Mouse (Mus musculus) heart, embryonic 14.5 days (tissue): ENCODE results near the gene Col15a1. TPM values are rescaled to one million over a fixed set of nuclear protein-coding genes. Genes with fewer than 3 reads are reported as not detected.

Source experiments
- ATAC-seq: fragments of 200-750 bp; cut with Nextera tagmentation; 2 replicates; pipeline ENCODE4 v1.8.0; 2017; ENCODE audit warnings: low read depth, moderate TSS enrichment; ENCODE audit not compliant: insufficient number of reproducible peaks, insufficient read depth, low FRiP score
- H3K27ac ChIP-seq, 2 experiments: fragments of 200-500 bp in 1 of 2; fragments of 300-500 bp in 1 of 2; sonication (generic) in 1 of 2; replicated peaks in 1 of 2; 2 replicates each; pipeline ENCODE4 v1.5.1; 2012 to 2014; ENCODE audit warnings: low read depth in 2 of 2, low read length in 2 of 2, control low read depth in 1 of 2, mild to moderate bottlenecking in 1 of 2, mixed read lengths in 1 of 2; ENCODE audit not compliant: control insufficient read depth in 1 of 2, insufficient read depth in 1 of 2
- H3K27me3 ChIP-seq: fragments of 300-500 bp; sonication (generic); 2 replicates; pipeline ENCODE4 v1.6.1; 2014; ENCODE audit warnings: mild to moderate bottlenecking, low read length, control low read depth; ENCODE audit not compliant: control insufficient read depth, insufficient read depth
- H3K36me3 ChIP-seq: fragments of 300-500 bp; sonication (generic); 2 replicates; pipeline ENCODE4 v1.6.1; 2014; ENCODE audit warnings: mild to moderate bottlenecking, control low read depth, low read length, mixed read lengths; ENCODE audit not compliant: control insufficient read depth, insufficient read depth
- H3K4me1 ChIP-seq, 2 experiments: fragments of 200-500 bp in 1 of 2; fragments of 300-500 bp in 1 of 2; sonication (generic) in 1 of 2; 2 replicates each; pipeline ENCODE4 v1.6.1; 2012 to 2014; ENCODE audit warnings: low read length in 2 of 2, control low read depth in 1 of 2, mixed read lengths in 1 of 2; ENCODE audit not compliant: control insufficient read depth in 2 of 2, insufficient read depth in 2 of 2
- H3K4me2 ChIP-seq: fragments of 300-500 bp; sonication (generic); 2 replicates; pipeline ENCODE4 v1.6.1; 2014; ENCODE audit warnings: mild to moderate bottlenecking, low read length
- H3K4me3 ChIP-seq, 2 experiments: fragments of 200-500 bp in 1 of 2; fragments of 300-500 bp in 1 of 2; sonication (generic) in 1 of 2; 2 replicates each; pipeline ENCODE4 v1.5.1; 2012 to 2014; ENCODE audit warnings: low read length in 2 of 2, mild to moderate bottlenecking in 2 of 2, control low read depth in 1 of 2, low read depth in 1 of 2, moderate library complexity in 1 of 2; ENCODE audit not compliant: control insufficient read depth in 1 of 2, insufficient read depth in 1 of 2
- H3K9ac ChIP-seq: fragments of 300-500 bp; sonication (generic); 2 replicates; pipeline ENCODE4 v1.6.1; 2014; ENCODE audit warnings: mild to moderate bottlenecking, low read length
- H3K9me3 ChIP-seq: fragments of 300-500 bp; sonication (generic); 2 replicates; pipeline ENCODE4 v1.6.1; 2016; ENCODE audit warnings: low read length, control low read depth; ENCODE audit not compliant: control insufficient read depth
- WGBS: fragments of 180-500 bp; shearing (Covaris S2); extraction: QIAGEN DNeasy Blood & Tissue Kit; methylation state at CpG from one replicate; pipeline ENCODE4 v1.1.7; 2014; 5-methylcytosine and 5-hydroxymethylcytosine counted together
- polyA plus RNA-seq: library from polyadenylated mRNA; unstranded; fragments of >200 nt; fragmentation: Nextera tagmentation; extraction: Ambion mirVana; gene quantifications from 2 replicates; pipeline ENCODE4 v1.2.1, GENCODE M21; 2014

Gene Col15a1
- polyA plus RNA-seq, result 8.0 and 12.0 TPM in 2 replicates

GRCm38 (mm10) chr4:47207969-47208420, at the start of gene Col15a1:
Gene Col15a1 (plus strand): TSS chr4:47208161.
- Histone ChIP-seq H3K27ac (0 out of 4 replicates have a peak within 1 kb of the TSS, but pooled peaks of 1 of the 2 experiments have one; percentile 14), H3K36me3 (no peaks in the 10 kb centered on the region), H3K4me2 (peak within 1 kb of the TSS; percentile 80), H3K27me3 (peaks cover 50% of the 10 kb centered on the region), H3K9ac (peak within 1 kb of the TSS; percentile 63), H3K4me3 (peak within 1 kb of the TSS; percentile 46 to 51), H3K9me3 (no peaks in the 10 kb centered on the region), H3K4me1 (peaks cover 11 to 24% of the 10 kb centered on the region in 2 experiments)
- no peak for ATAC-seq
- WGBS, result 0% methylated on average over 41 of the region's 45 CpGs

- H3K36me3 ChIP-seq, result no peaks in the 10 kb centered on the region
- H3K9ac ChIP-seq, result no peak overlapping the region
- H3K27ac ChIP-seq, result no peak overlapping the region
- H3K4me2 ChIP-seq, result no peak overlapping the region
- WGBS, result 23% methylated on average over 4 of the region's 4 CpGs
- no peak for ATAC-seq
- H3K9me3 ChIP-seq, result peaks cover 3% of the 10 kb centered on the region
- H3K4me3 ChIP-seq, result no peak overlapping the region
- H3K27me3 ChIP-seq, result no peaks in the 10 kb centered on the region
- H3K4me1 ChIP-seq, result no peaks in the 10 kb centered on the region; a peak in 1 of 4 replicates
Observed at GRCm38 (mm10) chr4:47161103-47161755, 46.7 kb upstream of the Col15a1 start.

GRCm38 (mm10) chr4:47161756-47162587, 46.0 kb upstream of the Col15a1 start:
- 65% methylated on average over 12 of the region's 12 CpGs for WGBS
- Histone ChIP-seq H3K4me3 (no peak overlapping the region), H3K27me3 (no peaks in the 10 kb centered on the region), H3K27ac (0 out of 4 replicates have a peak overlapping the region, but pooled peaks of 1 of the 2 experiments have one; percentile 3), H3K36me3 (no peaks in the 10 kb centered on the region), H3K4me2 (no peak overlapping the region), H3K4me1 (no peaks in the 10 kb centered on the region; a peak in 1 of 4 replicates), H3K9me3 (peaks cover 3% of the 10 kb centered on the region), H3K9ac (no peak overlapping the region)
- ATAC-seq, result no peak

GRCm38 (mm10) chr4:47172314-47172713, 35.6 kb upstream of the Col15a1 start:
- Histone ChIP-seq H3K27me3 (no peaks in the 10 kb centered on the region), H3K27ac (no peak overlapping the region), H3K9me3 (no peaks in the 10 kb centered on the region), H3K36me3 (no peaks in the 10 kb centered on the region), H3K4me3 (no peak overlapping the region), H3K9ac (no peak overlapping the region), H3K4me2 (no peak overlapping the region), H3K4me1 (peaks cover 0 to 7% of the 10 kb centered on the region in 2 experiments; a peak in 2 of 4 replicates)
- WGBS, result 33% methylated on average over 1 of the region's 1 CpGs
- ATAC-seq, result no peak

GRCm38 (mm10) chr4:47177101-47177500, 30.9 kb upstream of the Col15a1 start:
- Histone ChIP-seq H3K4me3 (no peak overlapping the region), H3K4me2 (no peak overlapping the region), H3K36me3 (no peaks in the 10 kb centered on the region), H3K4me1 (peaks cover 0 to 9% of the 10 kb centered on the region in 2 experiments; a peak in 2 of 4 replicates), H3K27me3 (no peaks in the 10 kb centered on the region), H3K9ac (no peak overlapping the region), H3K27ac (no peak overlapping the region), H3K9me3 (no peaks in the 10 kb centered on the region)
- ATAC-seq, result no peak
- WGBS, result 60% methylated on average over 8 of the region's 8 CpGs

GRCm38 (mm10) chr4:47178261-47178961, 29.6 kb upstream of the Col15a1 start:
- Histone ChIP-seq H3K9me3 (no peaks in the 10 kb centered on the region), H3K36me3 (no peaks in the 10 kb centered on the region), H3K4me3 (no peak overlapping the region), H3K27ac (no peak overlapping the region), H3K4me1 (peaks cover 0 to 9% of the 10 kb centered on the region in 2 experiments; a peak in 2 of 4 replicates), H3K9ac (no peak overlapping the region), H3K4me2 (no peak overlapping the region), H3K27me3 (no peaks in the 10 kb centered on the region)
- ATAC-seq, result peak; percentile 20; the same call in 1 of the 2 replicates
- 67% methylated on average over 8 of the region's 8 CpGs for WGBS

GRCm38 (mm10) chr4:47179535-47179934, 28.4 kb upstream of the Col15a1 start:
- Histone ChIP-seq H3K9me3 (no peaks in the 10 kb centered on the region), H3K4me3 (no peak overlapping the region)
- WGBS, result 76% methylated on average over 5 of the region's 5 CpGs

More at GRCm38 (mm10) chr4:47179535-47179934, 28.4 kb upstream of the Col15a1 start:
- H3K27ac ChIP-seq, result no peak overlapping the region
- no peak for ATAC-seq
- no peak overlapping the region for H3K9ac ChIP-seq
- H3K27me3 ChIP-seq, result no peaks in the 10 kb centered on the region
- no peak overlapping the region for H3K4me2 ChIP-seq
- no peaks in the 10 kb centered on the region for H3K36me3 ChIP-seq
- H3K4me1 ChIP-seq, result peaks cover 0 to 9% of the 10 kb centered on the region in 2 experiments; a peak in 2 of 4 replicates
